Mouse (Mus musculus) limb, embryonic 13.5 days (tissue): ENCODE measurements at regions not wholly inside any gene's neighbourhood (a gene's known extent, or its start where the extent isn't known, plus 50 kb on each side); places are given as distances from the start of the nearest gene placed in this dataset.

Experiments
- ATAC-seq: fragments of 200-750 bp; cut with Nextera tagmentation; 2 replicates; pipeline ENCODE4 v1.8.0; 2017; ENCODE audit warnings: low read depth, moderate number of reproducible peaks, moderate TSS enrichment; ENCODE audit not compliant: low FRiP score
- H3K27ac ChIP-seq: fragments of 300-500 bp; sonication (generic); 2 replicates; pipeline ENCODE4 v1.5.1; 2015; ENCODE audit warnings: inconsistent platforms, mild to moderate bottlenecking, moderate library complexity
- H3K27me3 ChIP-seq: fragments of 300-500 bp; sonication (generic); 2 replicates; pipeline ENCODE4 v1.6.1; 2015; ENCODE audit warnings: mild to moderate bottlenecking, inconsistent platforms
- H3K36me3 ChIP-seq: fragments of 300-500 bp; sonication (generic); 2 replicates; pipeline ENCODE4 v1.6.1; 2015; ENCODE audit warnings: inconsistent platforms, mild to moderate bottlenecking, moderate library complexity
- H3K4me1 ChIP-seq: fragments of 300-500 bp; sonication (generic); 2 replicates; pipeline ENCODE4 v1.6.1; 2015; ENCODE audit warnings: inconsistent platforms
- H3K4me2 ChIP-seq: fragments of 300-500 bp; sonication (generic); replicated peaks from 2 replicates; pipeline ENCODE4 v1.6.1; 2015; ENCODE audit warnings: inconsistent platforms, mild to moderate bottlenecking, moderate library complexity
- H3K4me3 ChIP-seq: fragments of 300-500 bp; sonication (generic); 2 replicates; pipeline ENCODE4 v1.5.1; 2015; ENCODE audit warnings: moderate library complexity, mild to moderate bottlenecking, inconsistent platforms
- H3K9ac ChIP-seq: fragments of 300-500 bp; sonication (generic); 2 replicates; pipeline ENCODE4 v1.6.1; 2015; ENCODE audit warnings: mild to moderate bottlenecking, inconsistent platforms
- H3K9me3 ChIP-seq: fragments of 300-500 bp; sonication (generic); 2 replicates; pipeline ENCODE4 v1.6.1; 2016; ENCODE audit warnings: inconsistent platforms
- WGBS: fragments of 180-500 bp; shearing (Covaris S2); methylation state at CpG from one replicate; pipeline ENCODE4 v1.1.7; 2015; 5-methylcytosine and 5-hydroxymethylcytosine counted together

DNA sequence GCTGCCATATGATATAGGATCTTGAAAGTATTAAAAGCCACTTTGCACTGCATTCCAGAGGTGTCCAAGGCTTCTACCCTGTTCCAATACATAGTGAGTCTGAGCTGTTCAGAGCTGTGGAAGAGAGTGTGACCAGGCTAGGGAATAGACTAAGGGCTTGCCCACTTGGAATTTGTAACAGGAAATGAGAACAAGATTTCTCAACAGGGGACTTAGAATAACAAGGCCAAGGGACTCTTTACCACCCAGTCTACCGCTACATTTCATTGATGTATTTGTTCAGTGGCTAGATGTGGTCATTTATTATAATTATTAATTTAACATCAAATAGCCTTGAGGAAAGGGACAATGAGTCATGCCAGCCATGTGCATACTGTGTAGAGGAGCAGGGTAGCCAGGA is 202.3 kb upstream of the Nampt start:
- no peak for ATAC-seq
- Histone ChIP-seq H3K27ac (no peak overlapping the region), H3K4me2 (no peak overlapping the region), H3K27me3 (no peaks in the 10 kb centered on the region), H3K4me1 (no peaks in the 10 kb centered on the region), H3K4me3 (no peak overlapping the region), H3K9ac (no peak overlapping the region), H3K9me3 (peaks cover 4% of the 10 kb centered on the region), H3K36me3 (no peaks in the 10 kb centered on the region)
- WGBS, result 39% methylated on average over 1 of the region's 1 CpGs

DNA sequence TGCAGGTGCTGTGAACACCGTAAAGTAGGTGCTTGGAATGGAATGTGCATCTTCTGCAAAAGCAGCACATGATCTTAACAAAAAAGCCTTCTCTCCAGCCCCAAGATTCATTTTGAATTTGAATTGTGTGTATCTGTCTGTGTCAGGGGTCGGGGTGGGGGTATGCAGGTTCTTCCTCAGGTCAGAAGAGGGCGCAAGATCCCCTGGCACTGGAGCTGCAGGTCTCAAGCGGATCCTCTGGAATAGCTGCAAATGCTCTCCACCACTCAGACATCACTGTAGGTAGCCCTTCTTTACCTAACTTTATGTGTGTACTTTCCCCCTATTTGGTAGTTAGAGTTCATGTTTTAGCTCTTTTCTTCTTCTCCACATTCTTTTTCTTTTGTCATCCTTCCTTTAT is 199.5 kb upstream of the Nampt start:
- Histone ChIP-seq H3K27ac (no peak overlapping the region), H3K4me1 (no peaks in the 10 kb centered on the region), H3K9me3 (peaks cover 4% of the 10 kb centered on the region), H3K4me3 (no peak overlapping the region), H3K4me2 (no peak overlapping the region), H3K27me3 (no peaks in the 10 kb centered on the region), H3K36me3 (no peaks in the 10 kb centered on the region), H3K9ac (no peak overlapping the region)
- 56% methylated on average over 4 of the region's 4 CpGs for WGBS
- ATAC-seq, result no peak

DNA sequence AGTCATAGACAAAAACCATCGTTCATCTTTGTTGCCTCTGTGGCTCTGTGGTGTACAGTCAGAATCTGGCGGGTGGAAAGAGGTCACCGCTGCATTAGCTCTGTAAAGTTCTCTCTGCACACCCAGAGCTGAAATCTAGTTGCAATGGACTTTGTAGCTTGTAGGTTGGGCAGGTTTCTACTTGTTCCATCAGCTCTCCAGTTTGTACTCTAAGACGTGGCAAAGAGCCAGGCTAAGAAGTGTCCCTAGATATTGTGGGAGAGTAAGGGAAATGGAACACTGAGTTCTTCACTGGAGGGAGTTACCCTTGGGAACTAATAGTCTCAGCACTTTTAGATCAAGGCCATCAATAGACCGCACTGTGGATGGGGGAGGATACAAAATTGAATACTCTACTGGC is 197.6 kb upstream of the Nampt start:
- H3K27ac ChIP-seq, result no peak overlapping the region
- no peak for ATAC-seq
- H3K9me3 ChIP-seq, result peaks cover 4% of the 10 kb centered on the region
- no peaks in the 10 kb centered on the region for H3K4me1 ChIP-seq
- no peak overlapping the region for H3K4me2 ChIP-seq
- no peak overlapping the region for H3K4me3 ChIP-seq
- H3K27me3 ChIP-seq, result no peaks in the 10 kb centered on the region
- no peaks in the 10 kb centered on the region for H3K36me3 ChIP-seq
- WGBS, result 92% methylated on average over 5 of the region's 5 CpGs
- H3K9ac ChIP-seq, result no peak overlapping the region

DNA sequence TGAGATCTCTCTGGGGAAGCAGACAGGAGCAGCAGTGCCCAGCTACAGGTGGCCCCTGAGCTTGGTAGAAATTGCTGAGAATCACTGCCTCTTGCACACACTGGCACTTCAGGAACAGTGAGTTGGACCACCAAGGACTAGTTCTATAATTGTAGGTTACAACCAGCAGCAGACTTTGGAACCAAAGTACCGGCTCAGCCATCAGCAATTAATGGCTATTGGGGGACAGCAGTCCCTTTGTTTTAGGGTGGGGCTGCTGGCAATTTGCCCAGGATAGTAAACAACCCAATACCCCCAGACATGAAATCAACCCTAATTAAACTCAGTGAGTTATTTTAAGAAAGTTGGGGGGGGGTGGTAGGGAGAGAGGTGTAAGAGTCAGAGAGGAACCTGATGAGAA is 190.8 kb upstream of the Nampt start:
- H3K9ac ChIP-seq, result no peak overlapping the region
- H3K9me3 ChIP-seq, result no peaks in the 10 kb centered on the region
- H3K4me2 ChIP-seq, result no peak overlapping the region
- no peak overlapping the region for H3K27ac ChIP-seq
- no peaks in the 10 kb centered on the region for H3K27me3 ChIP-seq
- peak; percentile 28; the same call in 1 of the 2 replicates for ATAC-seq
- H3K4me1 ChIP-seq, result peaks cover 4% of the 10 kb centered on the region
- WGBS, result 22% methylated on average over 1 of the region's 1 CpGs
- no peak overlapping the region for H3K4me3 ChIP-seq
- H3K36me3 ChIP-seq, result no peaks in the 10 kb centered on the region

DNA sequence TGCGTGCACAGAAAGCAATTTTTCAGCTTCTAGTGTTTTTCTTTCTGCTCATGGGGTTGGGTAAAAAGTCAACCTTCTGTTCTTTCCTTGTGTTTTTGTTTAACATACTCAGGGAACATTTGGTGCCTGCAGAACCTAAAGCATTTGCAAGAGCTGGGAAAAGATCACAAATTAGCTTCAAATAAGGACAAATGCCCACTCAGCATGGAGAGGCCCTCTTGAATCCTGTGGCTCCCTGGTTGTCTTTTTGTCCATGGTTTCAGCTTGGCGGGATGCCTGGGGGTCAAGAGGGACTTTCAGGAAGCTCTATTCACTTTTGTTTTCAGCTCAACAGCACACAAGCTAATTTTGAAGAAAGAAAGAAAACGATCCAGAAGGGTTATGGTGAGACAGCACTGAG is 186.4 kb upstream of the Nampt start:
- peaks cover 13% of the 10 kb centered on the region for H3K4me1 ChIP-seq
- 67% methylated on average over 3 of the region's 3 CpGs for WGBS
- H3K4me3 ChIP-seq, result no peak overlapping the region
- no peak for ATAC-seq
- no peaks in the 10 kb centered on the region for H3K27me3 ChIP-seq
- no peaks in the 10 kb centered on the region for H3K9me3 ChIP-seq
- H3K27ac ChIP-seq, result no peak overlapping the region
- H3K4me2 ChIP-seq, result no peak overlapping the region
- H3K9ac ChIP-seq, result no peak overlapping the region
- no peaks in the 10 kb centered on the region for H3K36me3 ChIP-seq

DNA sequence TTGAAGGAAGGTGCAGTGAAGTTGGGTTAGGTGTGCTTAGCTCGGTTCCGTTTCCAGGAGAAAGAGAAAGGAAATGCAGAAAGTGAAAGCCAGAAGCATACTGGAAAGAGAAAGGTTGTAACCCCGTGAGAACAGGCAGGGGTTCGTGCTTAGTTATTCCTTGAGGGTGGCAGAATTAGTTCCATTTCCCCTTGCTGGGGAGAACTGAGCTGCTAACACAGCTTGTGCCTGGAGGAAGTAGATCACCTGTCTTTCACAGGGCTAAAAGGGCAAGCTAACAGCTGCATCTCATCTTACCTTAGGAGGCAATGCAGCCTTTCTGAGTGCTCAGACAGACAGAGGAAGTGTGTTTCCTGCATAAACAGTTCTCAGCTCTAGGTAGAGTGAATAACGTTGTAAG is 184.3 kb upstream of the Nampt start:
- 37% methylated on average over 5 of the region's 5 CpGs for WGBS
- no peak overlapping the region for H3K4me2 ChIP-seq
- H3K9ac ChIP-seq, result no peak overlapping the region
- no peaks in the 10 kb centered on the region for H3K27me3 ChIP-seq
- H3K4me1 ChIP-seq, result 0 out of 2 replicates have a peak, but pooled peaks cover 10% of the 10 kb centered on the region
- no peak overlapping the region for H3K27ac ChIP-seq
- no peak overlapping the region for H3K4me3 ChIP-seq
- no peaks in the 10 kb centered on the region for H3K9me3 ChIP-seq
- no peaks in the 10 kb centered on the region for H3K36me3 ChIP-seq
- ATAC-seq, result no peak

DNA sequence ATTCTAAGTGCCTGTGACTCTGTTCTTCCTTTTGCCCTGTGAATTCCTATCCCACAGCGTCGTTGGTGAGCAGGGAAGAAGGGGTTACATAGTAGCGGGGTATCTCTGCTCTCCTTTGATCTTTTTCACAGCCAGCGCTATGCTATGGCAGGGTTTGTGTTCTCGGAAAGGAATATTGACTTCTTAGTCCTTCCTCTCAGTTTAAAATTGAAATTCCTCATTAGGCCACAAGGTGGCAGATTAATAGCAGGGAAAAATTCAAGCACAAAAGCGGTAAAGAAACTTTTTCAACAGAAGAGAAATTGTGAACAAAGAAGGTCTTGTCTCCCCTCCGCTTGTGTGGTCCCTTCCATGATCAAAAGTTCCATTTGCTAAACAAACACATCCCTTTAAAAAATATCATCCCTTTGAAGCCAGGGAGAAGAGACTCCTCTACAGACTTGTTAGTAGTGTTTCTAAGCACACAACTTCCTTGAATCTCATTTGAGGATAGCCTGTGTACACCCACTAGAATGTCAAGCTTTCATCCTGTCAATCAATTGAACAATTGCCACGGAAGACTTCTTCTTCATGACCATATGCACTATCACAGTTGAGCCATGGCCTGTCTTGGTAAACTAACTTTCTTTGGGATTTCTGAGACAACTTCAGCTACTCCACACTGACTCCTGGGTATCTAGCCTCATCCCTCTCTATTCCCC is 181.8 kb upstream of the Nampt start:
- Histone ChIP-seq H3K9ac (no peak overlapping the region), H3K4me1 (0 out of 2 replicates have a peak, but pooled peaks cover 10% of the 10 kb centered on the region), H3K27ac (no peak overlapping the region), H3K27me3 (no peaks in the 10 kb centered on the region), H3K36me3 (no peaks in the 10 kb centered on the region), H3K4me2 (0 out of 2 replicates have a peak overlapping the region, but pooled peaks have one; percentile 23), H3K9me3 (no peaks in the 10 kb centered on the region), H3K4me3 (no peak overlapping the region)
- ATAC-seq, result no peak
- 7% methylated on average over 8 of the region's 8 CpGs for WGBS

DNA sequence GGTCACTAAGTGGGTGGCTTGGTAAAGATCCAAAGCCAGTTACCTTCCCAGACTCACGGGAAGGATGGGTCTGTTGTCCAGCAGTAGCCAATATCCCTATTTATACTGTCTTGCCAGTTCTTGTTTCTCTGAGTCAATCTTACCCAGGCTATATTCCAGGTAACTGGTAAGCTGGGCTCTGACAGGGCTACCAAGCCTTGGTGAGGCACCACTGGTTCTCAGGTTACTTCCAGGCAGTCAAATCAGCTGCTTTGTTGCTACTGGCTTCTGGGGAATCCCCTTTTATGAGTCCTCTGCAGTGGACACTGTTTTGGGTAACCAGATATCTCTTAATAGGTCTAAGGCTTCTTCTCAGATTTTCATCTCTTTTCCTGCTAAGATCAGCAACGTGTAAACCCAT is 178.8 kb upstream of the Nampt start:
- 67% methylated on average over 2 of the region's 2 CpGs for WGBS
- Histone ChIP-seq H3K9ac (no peak overlapping the region), H3K4me3 (no peak overlapping the region), H3K36me3 (no peaks in the 10 kb centered on the region), H3K27ac (no peak overlapping the region), H3K4me2 (no peak overlapping the region), H3K9me3 (no peaks in the 10 kb centered on the region), H3K4me1 (0 out of 2 replicates have a peak, but pooled peaks cover 6% of the 10 kb centered on the region), H3K27me3 (no peaks in the 10 kb centered on the region)
- no peak for ATAC-seq

DNA sequence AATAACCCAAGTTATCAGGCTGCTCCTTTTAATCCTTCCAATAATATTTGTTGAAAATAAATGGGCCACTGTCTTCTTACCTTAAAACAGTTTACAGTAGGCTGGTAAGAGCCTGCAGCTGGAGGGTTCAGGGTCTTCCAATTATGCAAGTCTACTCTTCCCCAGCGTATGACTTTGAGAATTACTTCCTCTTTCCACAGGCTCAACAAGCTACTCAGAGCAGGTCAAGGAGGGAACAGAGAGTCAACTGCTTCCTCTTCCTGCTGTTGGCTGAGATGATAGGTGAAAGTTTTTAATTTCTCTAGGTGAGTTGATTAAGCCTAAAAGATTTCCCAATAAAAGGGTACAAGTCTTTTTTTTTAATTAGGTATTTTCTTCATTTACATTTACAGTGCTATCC is 176.9 kb upstream of the Nampt start:
- H3K4me1 ChIP-seq, result 0 out of 2 replicates have a peak, but pooled peaks cover 6% of the 10 kb centered on the region
- WGBS, result 86% methylated on average over 1 of the region's 1 CpGs

DNA sequence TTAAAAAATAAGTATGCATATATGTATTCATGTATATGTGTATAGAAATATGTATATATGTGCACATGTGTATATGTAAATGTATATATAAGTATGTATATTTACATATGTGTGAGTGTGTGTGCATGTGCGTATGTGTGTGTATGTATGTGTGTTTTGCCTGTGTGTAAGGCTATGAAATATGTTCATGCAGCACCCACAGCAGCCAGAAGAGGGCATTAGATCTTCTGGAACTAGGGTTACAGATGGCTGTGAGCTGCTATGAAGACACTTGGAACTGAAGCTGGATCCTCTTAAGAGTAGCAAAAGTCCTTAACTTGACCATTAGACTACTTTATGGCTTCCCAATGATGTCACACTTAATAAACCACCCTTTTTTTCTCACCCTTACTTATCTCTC is 166.2 kb upstream of the Nampt start:
- no peak overlapping the region for H3K9ac ChIP-seq
- H3K27me3 ChIP-seq, result no peaks in the 10 kb centered on the region
- 0 out of 2 replicates have a peak, but pooled peaks cover 3% of the 10 kb centered on the region for H3K4me1 ChIP-seq
- H3K27ac ChIP-seq, result no peak overlapping the region
- no peaks in the 10 kb centered on the region for H3K9me3 ChIP-seq
- H3K4me3 ChIP-seq, result no peak overlapping the region
- no peaks in the 10 kb centered on the region for H3K36me3 ChIP-seq
- no peak for ATAC-seq
- H3K4me2 ChIP-seq, result no peak overlapping the region
- WGBS, result 100% methylated on average over 1 of the region's 1 CpGs

More for the DNA sequence above, 176.9 kb upstream of the Nampt start:
- no peak overlapping the region for H3K9ac ChIP-seq
- H3K4me2 ChIP-seq, result no peak overlapping the region
- H3K27ac ChIP-seq, result no peak overlapping the region
- H3K27me3 ChIP-seq, result no peaks in the 10 kb centered on the region
- no peaks in the 10 kb centered on the region for H3K9me3 ChIP-seq
- no peak overlapping the region for H3K4me3 ChIP-seq
- no peaks in the 10 kb centered on the region for H3K36me3 ChIP-seq
- ATAC-seq, result no peak

DNA sequence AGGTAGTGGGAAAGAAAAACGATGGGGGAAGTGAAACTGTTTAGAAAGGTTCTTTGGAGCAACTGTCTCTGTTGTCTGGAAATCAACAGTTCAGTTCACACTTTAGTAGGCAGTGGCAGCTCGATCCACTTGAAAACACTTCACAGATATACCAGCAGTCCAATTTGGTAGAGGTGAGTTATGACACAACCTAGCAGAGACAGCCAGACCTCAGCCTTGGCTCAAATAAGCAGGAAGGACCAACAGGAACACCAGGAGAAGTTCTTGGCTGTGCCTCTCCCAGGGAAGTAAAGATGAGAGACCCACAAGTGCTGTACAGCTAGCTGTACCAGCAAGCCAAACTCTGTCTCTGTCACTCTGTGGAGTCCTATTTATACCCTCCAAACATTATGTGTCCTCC is 163.2 kb upstream of the Nampt start:
- Histone ChIP-seq H3K9me3 (no peaks in the 10 kb centered on the region), H3K27me3 (no peaks in the 10 kb centered on the region)
- WGBS, result 66% methylated on average over 2 of the region's 2 CpGs

DNA sequence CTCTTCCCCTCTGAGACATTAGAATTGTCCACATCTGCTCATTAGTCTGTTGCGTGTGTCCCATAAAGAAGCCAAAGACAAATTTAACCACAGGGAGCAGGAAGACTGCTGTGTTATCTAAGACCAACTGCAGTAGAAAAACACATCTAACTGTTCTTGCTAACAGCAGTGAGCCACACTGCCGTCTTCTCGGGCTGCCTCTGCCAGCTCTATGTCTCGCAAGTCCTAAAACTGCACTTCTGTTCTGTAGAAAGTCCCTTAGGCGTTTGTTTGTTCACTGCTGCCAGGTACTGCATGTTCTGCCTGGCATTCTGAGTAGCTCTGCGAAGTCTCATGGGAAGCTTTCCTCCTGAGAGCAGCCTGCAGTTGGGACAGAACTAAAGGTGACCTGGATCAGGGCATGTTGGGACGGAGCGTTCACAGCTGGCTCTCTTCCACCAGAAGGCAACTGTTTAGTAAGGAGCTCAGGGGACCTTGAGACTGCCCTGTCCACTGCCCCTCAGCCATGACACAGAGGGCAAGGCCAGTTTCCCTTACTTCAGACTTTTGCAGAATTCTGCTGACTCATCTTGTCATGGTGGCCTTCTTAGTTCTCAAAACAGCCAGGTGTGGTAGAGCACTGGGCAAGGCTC is 157.4 kb upstream of the Nampt start:
- Histone ChIP-seq H3K4me3 (no peak overlapping the region), H3K27me3 (no peaks in the 10 kb centered on the region), H3K4me1 (no peaks in the 10 kb centered on the region), H3K36me3 (no peaks in the 10 kb centered on the region), H3K9ac (no peak overlapping the region), H3K9me3 (no peaks in the 10 kb centered on the region), H3K27ac (no peak overlapping the region), H3K4me2 (no peak overlapping the region)
- no peak for ATAC-seq
- WGBS, result 77% methylated on average over 8 of the region's 8 CpGs

More for the DNA sequence above, 163.2 kb upstream of the Nampt start:
- Histone ChIP-seq H3K27ac (no peak overlapping the region), H3K4me3 (no peak overlapping the region), H3K9ac (no peak overlapping the region), H3K36me3 (no peaks in the 10 kb centered on the region), H3K4me2 (no peak overlapping the region), H3K4me1 (0 out of 2 replicates have a peak, but pooled peaks cover 3% of the 10 kb centered on the region)
- no peak for ATAC-seq

DNA sequence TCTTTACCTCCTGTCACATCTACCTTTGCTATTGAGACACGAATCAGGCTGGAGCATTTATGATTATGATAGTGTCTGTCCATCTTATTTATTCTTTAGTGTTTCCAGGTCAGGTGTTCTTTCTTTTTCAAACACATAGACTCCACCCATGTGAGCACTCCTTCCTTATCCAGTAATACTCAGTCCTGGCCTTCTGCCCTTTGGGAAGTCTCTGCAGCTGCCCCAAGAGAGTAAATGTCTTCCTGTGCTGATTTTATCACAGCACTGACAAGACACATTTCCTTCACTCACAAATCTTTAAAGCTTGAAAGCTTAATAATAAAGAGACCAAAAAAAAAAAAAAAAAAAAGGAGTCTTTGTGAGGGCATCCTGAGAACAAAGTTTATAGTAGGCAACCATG is 153.3 kb upstream of the Nampt start:
- H3K27me3 ChIP-seq, result no peaks in the 10 kb centered on the region
- no peaks in the 10 kb centered on the region for H3K36me3 ChIP-seq
- WGBS, result 83% methylated on average over 1 of the region's 1 CpGs
- H3K4me3 ChIP-seq, result no peak overlapping the region
- H3K9me3 ChIP-seq, result no peaks in the 10 kb centered on the region
- no peak overlapping the region for H3K9ac ChIP-seq
- no peak overlapping the region for H3K4me2 ChIP-seq
- ATAC-seq, result no peak
- H3K27ac ChIP-seq, result no peak overlapping the region
- H3K4me1 ChIP-seq, result no peaks in the 10 kb centered on the region
